Mouse (Mus musculus) kidney, embryonic 14.5 days (tissue): Measurements from ENCODE around the gene Hpf1. TPM values are rescaled to one million over a fixed set of nuclear protein-coding genes. Genes with fewer than 3 reads are reported as not detected.

Source experiments
- ATAC-seq: fragments of 200-750 bp; cut with Nextera tagmentation; 2 replicates; pipeline ENCODE4 v1.8.0; 2017; ENCODE audit warnings: moderate number of reproducible peaks, mild to moderate bottlenecking, moderate TSS enrichment, moderate library complexity; ENCODE audit not compliant: low FRiP score, low TSS enrichment
- H3K27ac ChIP-seq: fragments of 300-500 bp; sonication (generic); 2 replicates; pipeline ENCODE4 v1.5.1; 2014; ENCODE audit warnings: low read depth, mild to moderate bottlenecking, low read length, moderate library complexity, mixed read lengths
- H3K27me3 ChIP-seq: fragments of 300-500 bp; sonication (generic); 2 replicates; pipeline ENCODE4 v1.6.1; 2014; ENCODE audit warnings: mild to moderate bottlenecking, low read length; ENCODE audit not compliant: control insufficient read depth, insufficient read depth
- H3K36me3 ChIP-seq: fragments of 300-500 bp; sonication (generic); 2 replicates; pipeline ENCODE4 v1.6.1; 2014; ENCODE audit warnings: low read length, mixed read lengths; ENCODE audit not compliant: control insufficient read depth, insufficient read depth
- H3K4me1 ChIP-seq: fragments of 300-500 bp; sonication (generic); 2 replicates; pipeline ENCODE4 v1.6.1; 2014; ENCODE audit warnings: low read length, mixed read lengths; ENCODE audit not compliant: control insufficient read depth, insufficient read depth
- H3K4me2 ChIP-seq: fragments of 300-500 bp; sonication (generic); replicated peaks from 2 replicates; pipeline ENCODE4 v1.6.1; 2014; ENCODE audit warnings: low read depth, mild to moderate bottlenecking, low read length
- H3K4me3 ChIP-seq: fragments of 300-500 bp; sonication (generic); 2 replicates; pipeline ENCODE4 v1.5.1; 2014; ENCODE audit warnings: mild to moderate bottlenecking, low read length
- H3K9ac ChIP-seq: fragments of 300-500 bp; sonication (generic); 2 replicates; pipeline ENCODE4 v1.6.1; 2014; ENCODE audit warnings: low read depth, mild to moderate bottlenecking, low read length, moderate library complexity
- H3K9me3 ChIP-seq: fragments of 300-500 bp; sonication (generic); 2 replicates; pipeline ENCODE4 v1.6.1; 2016; ENCODE audit warnings: low read length; ENCODE audit not compliant: control insufficient read depth
- WGBS: fragments of 180-500 bp; shearing (Covaris S2); extraction: QIAGEN DNeasy Blood & Tissue Kit; methylation state at CpG from one replicate; pipeline ENCODE4 v1.1.7; 2014; 5-methylcytosine and 5-hydroxymethylcytosine counted together
- polyA plus RNA-seq: library from polyadenylated mRNA; unstranded; fragments of >200 nt; fragmentation: Nextera tagmentation; extraction: Ambion mirVana; gene quantifications from 2 replicates; pipeline ENCODE4 v1.2.1, GENCODE M21; 2014

Hpf1 gene
- polyA plus RNA-seq, 1 experiment from 2014 or later, result 102 TPM

- Histone ChIP-seq H3K36me3 (no peaks in the 10 kb centered on the region), H3K9me3 (no peaks in the 10 kb centered on the region), H3K4me1 (peaks cover 8% of the 10 kb centered on the region), H3K4me3 (no peak overlapping the region), H3K9ac (no peak overlapping the region), H3K27me3 (no peaks in the 10 kb centered on the region), H3K4me2 (no peak overlapping the region), H3K27ac (no peak overlapping the region)
- 93% methylated on average over 7 of the region's 7 CpGs for WGBS
- ATAC-seq, result no peak
Observed at GRCm38 (mm10) chr8:60956847-60957246, 66.6 kb downstream of the Hpf1 start.

Other genes with a start within 250 kb of the Hpf1 start
- 16.7 and 24.8 TPM in 2 replicates for gene Clcn3, start 92.9 kb downstream of the Hpf1 start, polyA plus RNA-seq
- gene Nek1, start 102.8 kb downstream of the Hpf1 start, polyA plus RNA-seq, result 15.0 and 24.9 TPM in 2 replicates